Mouse (Mus musculus) brain, embryonic 14.5 days (tissue): Measurements from ENCODE around the gene Fads3.

Experiments used
- CTCF ChIP-seq: fragments of 200-500 bp; IDR thresholded peaks from 2 replicates; pipeline ENCODE4 v1.5.1; 2012; ENCODE audit warnings: inconsistent platforms, mild to moderate bottlenecking, moderate library complexity, borderline replicate concordance; ENCODE audit not compliant: insufficient read depth, insufficient read length; ENCODE audit errors: extremely low read depth
- POLR2A ChIP-seq: fragments of 200-500 bp; IDR thresholded peaks from 2 replicates; pipeline ENCODE4 v1.6.1; 2012; ENCODE audit warnings: mild to moderate bottlenecking, inconsistent platforms, borderline replicate concordance; ENCODE audit not compliant: poor library complexity, insufficient read depth, insufficient read length, severe bottlenecking; ENCODE audit errors: extremely low read depth

- TF ChIP-seq CTCF (no peak), POLR2A (no peak)
These were observed 30.5 kb downstream of the Fads3 start for GRCm38 (mm10) chr19:10071892-10072291.
